Mouse (Mus musculus): ENCODE measurements around the gene Golgb1. TPM values are rescaled to one million over a fixed set of nuclear protein-coding genes. Genes with fewer than 3 reads are reported as not detected.

The Golgb1 gene
- total RNA-seq, 1 experiment = 52.6 TPM

GRCm38 (mm10) chr16:36925797-36926196 is 50.9 kb downstream of the Golgb1 start:
- in situ Hi-C loops (cut with MboI; ENCODE audit: low sequenced_read_pairs in 2 of 2, unreplicated experiment in 2 of 2) = no loop called here
- Histone ChIP-seq H3K9me3 (ENCODE audit: control insufficient read depth, insufficient read depth, low read depth, low read length) (no peaks in the 10 kb centered on the region), H3K36me3 (ENCODE audit: control insufficient read depth, insufficient read depth, low read length, poor library complexity, severe bottlenecking) (peaks cover 25% of the 10 kb centered on the region), H3K4me3 (ENCODE audit: insufficient read depth in 1 of 2, low read depth in 1 of 2, low read length in 2 of 2, poor library complexity in 1 of 2, severe bottlenecking in 1 of 2) (no peak overlapping the region), H3K4me1 (ENCODE audit: control insufficient read depth in 2 of 2, insufficient read depth in 2 of 2, low read length in 2 of 2, poor library complexity in 1 of 2) (no peaks in the 10 kb centered on the region), H3K9ac (ENCODE audit: insufficient read depth, low read depth, low read length, poor library complexity, severe bottlenecking) (no peak overlapping the region), H3K27ac (ENCODE audit: insufficient read depth, low read depth, low read length, poor library complexity, severe bottlenecking) (no peak overlapping the region)
- DNase-seq (ENCODE audit: low read depth, low spot score) = no peak
- no peak for TF ChIP-seq CHD2 (IDR thresholded peaks at IDR 0.05; ENCODE audit: low read depth, low read length)

GRCm38 (mm10) chr16:36926514-36927447 is 51.8 kb downstream of the Golgb1 start:
- TF ChIP-seq ZNF384 (IDR thresholded peaks at IDR 0.05; ENCODE audit: low read depth, low read length) (no peak), MAFK (IDR thresholded peaks at IDR 0.05; ENCODE audit: insufficient read depth, low read depth, low read length) (no peak)
- DNase-seq (ENCODE audit: low read depth, low spot score) = no peak
- H3K36me3 ChIP-seq (ENCODE audit: control insufficient read depth, insufficient read depth, low read length, poor library complexity, severe bottlenecking) = peaks cover 29% of the 10 kb centered on the region

GRCm38 (mm10) chr16:36927495-36928105 is 52.7 kb downstream of the Golgb1 start:
- peaks cover 32% of the 10 kb centered on the region for H3K36me3 ChIP-seq (ENCODE audit: control insufficient read depth, insufficient read depth, low read length, poor library complexity, severe bottlenecking)
- in situ Hi-C loops (cut with MboI; ENCODE audit: low sequenced_read_pairs in 2 of 2, unreplicated experiment in 2 of 2) = no loop called here

More at GRCm38 (mm10) chr16:36926514-36927447, 51.8 kb downstream of the Golgb1 start:
- no peak overlapping the region for H3K27ac ChIP-seq (ENCODE audit: insufficient read depth, low read depth, low read length, poor library complexity, severe bottlenecking)
- in situ Hi-C loops (cut with MboI; ENCODE audit: low sequenced_read_pairs in 2 of 2, unreplicated experiment in 2 of 2) = no loop called here
- no peak overlapping the region for H3K9ac ChIP-seq (ENCODE audit: insufficient read depth, low read depth, low read length, poor library complexity, severe bottlenecking)
- no peak overlapping the region for H3K4me3 ChIP-seq (ENCODE audit: insufficient read depth in 1 of 2, low read depth in 1 of 2, low read length in 2 of 2, poor library complexity in 1 of 2, severe bottlenecking in 1 of 2)
- H3K4me1 ChIP-seq (ENCODE audit: control insufficient read depth in 2 of 2, insufficient read depth in 2 of 2, low read length in 2 of 2, poor library complexity in 1 of 2) = no peaks in the 10 kb centered on the region
- no peaks in the 10 kb centered on the region for H3K9me3 ChIP-seq (ENCODE audit: control insufficient read depth, insufficient read depth, low read depth, low read length)

GRCm38 (mm10) chr16:36928106-36928500 is 53.2 kb downstream of the Golgb1 start:
- Histone ChIP-seq H3K9me3 (ENCODE audit: control insufficient read depth, insufficient read depth, low read depth, low read length) (no peaks in the 10 kb centered on the region), H3K36me3 (ENCODE audit: control insufficient read depth, insufficient read depth, low read length, poor library complexity, severe bottlenecking) (peaks cover 33% of the 10 kb centered on the region), H3K9ac (ENCODE audit: insufficient read depth, low read depth, low read length, poor library complexity, severe bottlenecking) (no peak overlapping the region), H3K4me1 (ENCODE audit: control insufficient read depth in 2 of 2, insufficient read depth in 2 of 2, low read length in 2 of 2, poor library complexity in 1 of 2) (no peaks in the 10 kb centered on the region), H3K4me3 (ENCODE audit: insufficient read depth in 1 of 2, low read depth in 1 of 2, low read length in 2 of 2, poor library complexity in 1 of 2, severe bottlenecking in 1 of 2) (no peak overlapping the region), H3K27ac (ENCODE audit: insufficient read depth, low read depth, low read length, poor library complexity, severe bottlenecking) (no peak overlapping the region)
- TF ChIP-seq ZNF384 (IDR thresholded peaks at IDR 0.05; ENCODE audit: low read depth, low read length) (no peak), MAFK (IDR thresholded peaks at IDR 0.05; ENCODE audit: insufficient read depth, low read depth, low read length) (no peak), CHD2 (IDR thresholded peaks at IDR 0.05; ENCODE audit: low read depth, low read length) (no peak), HCFC1 (IDR thresholded peaks at IDR 0.05; ENCODE audit: borderline replicate concordance, insufficient read depth, low read length) (no peak), ZC3H11A (IDR thresholded peaks at IDR 0.05; ENCODE audit: borderline replicate concordance, low read depth, low read length) (no peak)
- no peak for DNase-seq (ENCODE audit: low read depth, low spot score)
- in situ Hi-C loops (cut with MboI; ENCODE audit: low sequenced_read_pairs in 2 of 2, unreplicated experiment in 2 of 2) = no loop called here

More at GRCm38 (mm10) chr16:36927495-36928105, 52.7 kb downstream of the Golgb1 start:
- Histone ChIP-seq H3K9ac (ENCODE audit: insufficient read depth, low read depth, low read length, poor library complexity, severe bottlenecking) (no peak overlapping the region), H3K9me3 (ENCODE audit: control insufficient read depth, insufficient read depth, low read depth, low read length) (no peaks in the 10 kb centered on the region), H3K4me3 (ENCODE audit: insufficient read depth in 1 of 2, low read depth in 1 of 2, low read length in 2 of 2, poor library complexity in 1 of 2, severe bottlenecking in 1 of 2) (no peak overlapping the region), H3K27ac (ENCODE audit: insufficient read depth, low read depth, low read length, poor library complexity, severe bottlenecking) (no peak overlapping the region), H3K4me1 (ENCODE audit: control insufficient read depth in 2 of 2, insufficient read depth in 2 of 2, low read length in 2 of 2, poor library complexity in 1 of 2) (no peaks in the 10 kb centered on the region)
- TF ChIP-seq MAFK (IDR thresholded peaks at IDR 0.05; ENCODE audit: insufficient read depth, low read depth, low read length) (no peak), ZC3H11A (IDR thresholded peaks at IDR 0.05; ENCODE audit: borderline replicate concordance, low read depth, low read length) (no peak), HCFC1 (IDR thresholded peaks at IDR 0.05; ENCODE audit: borderline replicate concordance, insufficient read depth, low read length) (no peak)
- DNase-seq (ENCODE audit: low read depth, low spot score) = no peak
